Mouse (Mus musculus): ENCODE data around the gene 2210016F16Rik. TPM values are rescaled to one million over a fixed set of nuclear protein-coding genes. Genes with fewer than 3 reads are reported as not detected.
"Not testable (repeated sequence)": the region's sequence is repeated elsewhere in the genome, so short reads cannot be mapped to it uniquely, and the experiment has no call there.

The 2210016F16Rik gene
- polyA plus RNA-seq, 1 experiment from 2014 or later: 31.2 TPM

GRCm38 (mm10) chr13:58365179-58365578 lies 19.8 kb downstream of the 2210016F16Rik start:
- not testable (repeated sequence) for H3K27me3 ChIP-seq (ENCODE audit: control insufficient read depth, insufficient read depth, low read depth, low read length); H3K36me3 ChIP-seq (ENCODE audit: control insufficient read depth, insufficient read depth, low read length); H3K4me2 ChIP-seq (ENCODE audit: low read depth, low read length); ATAC-seq (ENCODE audit: low read depth); H3K9me3 ChIP-seq (ENCODE audit: control insufficient read depth, low read length); H3K4me3 ChIP-seq (ENCODE audit: low read length); H3K27ac ChIP-seq (ENCODE audit: low read length); H3K9ac ChIP-seq (ENCODE audit: low read length); H3K4me1 ChIP-seq (replicated peaks; ENCODE audit: control insufficient read depth, insufficient read depth, low read length)
- 78% methylated on average over 8 of the region's 8 CpGs for WGBS

- Histone ChIP-seq H3K36me3 (ENCODE audit: control insufficient read depth, insufficient read depth, low read length) (no peaks in the 10 kb centered on the region), H3K4me3 (ENCODE audit: low read length) (no peak overlapping the region), H3K4me1 (replicated peaks; ENCODE audit: control insufficient read depth, insufficient read depth, low read length) (no peaks in the 10 kb centered on the region), H3K27me3 (ENCODE audit: control insufficient read depth, insufficient read depth, low read depth, low read length) (no peaks in the 10 kb centered on the region), H3K9ac (ENCODE audit: low read length) (no peak overlapping the region), H3K27ac (ENCODE audit: low read length) (no peak overlapping the region), H3K4me2 (ENCODE audit: low read depth, low read length) (no peak overlapping the region), H3K9me3 (ENCODE audit: control insufficient read depth, low read length) (peaks cover 2% of the 10 kb centered on the region; the same call in 1 of the 2 replicates)
- no peak for ATAC-seq (ENCODE audit: low read depth)
- WGBS: 61% methylated on average over 8 of the region's 8 CpGs
These were observed 20.5 kb downstream of the 2210016F16Rik start for GRCm38 (mm10) chr13:58364353-58365175.

GRCm38 (mm10) chr13:58359304-58359653 lies 25.7 kb downstream of the 2210016F16Rik start:
- H3K36me3 ChIP-seq (ENCODE audit: control insufficient read depth, insufficient read depth, low read length): no peaks in the 10 kb centered on the region
- H3K27ac ChIP-seq (ENCODE audit: low read length): no peak overlapping the region; the same call in 1 of the 2 replicates
- peak overlapping the region; percentile 48; the same call in 1 of the 2 replicates for H3K9ac ChIP-seq (ENCODE audit: low read length)
- WGBS: 2% methylated on average over 7 of the region's 7 CpGs
- peak overlapping the region; percentile 97 for H3K4me2 ChIP-seq (ENCODE audit: low read depth, low read length)
- peak overlapping the region; percentile 69 for H3K4me3 ChIP-seq (ENCODE audit: low read length)
- H3K27me3 ChIP-seq (ENCODE audit: control insufficient read depth, insufficient read depth, low read depth, low read length): no peaks in the 10 kb centered on the region
- ATAC-seq (ENCODE audit: low read depth): peak; percentile 65; the same call in 1 of the 2 replicates
- no peaks in the 10 kb centered on the region for H3K4me1 ChIP-seq (replicated peaks; ENCODE audit: control insufficient read depth, insufficient read depth, low read length)
- peaks cover 2% of the 10 kb centered on the region; the same call in 1 of the 2 replicates for H3K9me3 ChIP-seq (ENCODE audit: control insufficient read depth, low read length)

- H3K9me3 ChIP-seq (ENCODE audit: control insufficient read depth, low read length): peaks cover 2% of the 10 kb centered on the region; the same call in 1 of the 2 replicates
- no peak within 1 kb of the TSS; the same call in 1 of the 2 replicates for H3K27ac ChIP-seq (ENCODE audit: low read length)
- under 1% methylated on average over 75 of the region's 85 CpGs for WGBS
- no peaks in the 10 kb centered on the region for H3K27me3 ChIP-seq (ENCODE audit: control insufficient read depth, insufficient read depth, low read depth, low read length)
- ATAC-seq (ENCODE audit: low read depth): peak; percentile 99
- H3K4me2 ChIP-seq (ENCODE audit: low read depth, low read length): peak within 1 kb of the TSS; percentile 97
- no peaks in the 10 kb centered on the region for H3K36me3 ChIP-seq (ENCODE audit: control insufficient read depth, insufficient read depth, low read length)
- H3K4me3 ChIP-seq (ENCODE audit: low read length): peak within 1 kb of the TSS; percentile 69
- H3K4me1 ChIP-seq (replicated peaks; ENCODE audit: control insufficient read depth, insufficient read depth, low read length): no peaks in the 10 kb centered on the region
- peak within 1 kb of the TSS; percentile 66 for H3K9ac ChIP-seq (ENCODE audit: low read length)
These were observed 26.3 kb downstream of the 2210016F16Rik start, which contains the start of gene Kif27 for GRCm38 (mm10) chr13:58358629-58359303. TSS of gene Kif27 (minus strand) at chr13:58359122.

GRCm38 (mm10) chr13:58352996-58353395 lies 32.0 kb downstream of the 2210016F16Rik start:
- H3K27ac ChIP-seq (ENCODE audit: low read length): no peak overlapping the region
- no peaks in the 10 kb centered on the region for H3K27me3 ChIP-seq (ENCODE audit: control insufficient read depth, insufficient read depth, low read depth, low read length)
- no peak overlapping the region for H3K9ac ChIP-seq (ENCODE audit: low read length)
- no peak overlapping the region for H3K4me2 ChIP-seq (ENCODE audit: low read depth, low read length)
- no peak overlapping the region for H3K4me3 ChIP-seq (ENCODE audit: low read length)
- no peaks in the 10 kb centered on the region for H3K36me3 ChIP-seq (ENCODE audit: control insufficient read depth, insufficient read depth, low read length)
- ATAC-seq (ENCODE audit: low read depth): no peak
- no peaks in the 10 kb centered on the region for H3K9me3 ChIP-seq (ENCODE audit: control insufficient read depth, low read length)
- no peaks in the 10 kb centered on the region for H3K4me1 ChIP-seq (replicated peaks; ENCODE audit: control insufficient read depth, insufficient read depth, low read length)

- ATAC-seq (ENCODE audit: low read depth): no peak
- Histone ChIP-seq H3K9me3 (ENCODE audit: control insufficient read depth, low read length) (no peaks in the 10 kb centered on the region), H3K9ac (ENCODE audit: low read length) (no peak overlapping the region), H3K27ac (ENCODE audit: low read length) (no peak overlapping the region), H3K36me3 (ENCODE audit: control insufficient read depth, insufficient read depth, low read length) (no peaks in the 10 kb centered on the region), H3K4me3 (ENCODE audit: low read length) (no peak overlapping the region), H3K27me3 (ENCODE audit: control insufficient read depth, insufficient read depth, low read depth, low read length) (no peaks in the 10 kb centered on the region), H3K4me2 (ENCODE audit: low read depth, low read length) (no peak overlapping the region), H3K4me1 (replicated peaks; ENCODE audit: control insufficient read depth, insufficient read depth, low read length) (no peaks in the 10 kb centered on the region)
- WGBS: 35% methylated on average over 4 of the region's 4 CpGs
These were observed 34.4 kb downstream of the 2210016F16Rik start for GRCm38 (mm10) chr13:58350606-58351005.

GRCm38 (mm10) chr13:58344505-58344904 lies 40.5 kb downstream of the 2210016F16Rik start:
- Histone ChIP-seq H3K36me3 (ENCODE audit: control insufficient read depth, insufficient read depth, low read length) (no peaks in the 10 kb centered on the region), H3K27me3 (ENCODE audit: control insufficient read depth, insufficient read depth, low read depth, low read length) (no peaks in the 10 kb centered on the region)

GRCm38 (mm10) chr13:58337456-58337855 lies 47.6 kb downstream of the 2210016F16Rik start:
- H3K4me3 ChIP-seq (ENCODE audit: low read length): no peak overlapping the region
- no peaks in the 10 kb centered on the region for H3K36me3 ChIP-seq (ENCODE audit: control insufficient read depth, insufficient read depth, low read length)
- no peak overlapping the region for H3K4me2 ChIP-seq (ENCODE audit: low read depth, low read length)
- WGBS: 70% methylated on average over 12 of the region's 12 CpGs
- H3K4me1 ChIP-seq (replicated peaks; ENCODE audit: control insufficient read depth, insufficient read depth, low read length): no peaks in the 10 kb centered on the region
- no peak for ATAC-seq (ENCODE audit: low read depth)
- H3K9me3 ChIP-seq (ENCODE audit: control insufficient read depth, low read length): no peaks in the 10 kb centered on the region
- no peaks in the 10 kb centered on the region for H3K27me3 ChIP-seq (ENCODE audit: control insufficient read depth, insufficient read depth, low read depth, low read length)
- no peak overlapping the region for H3K9ac ChIP-seq (ENCODE audit: low read length)
- no peak overlapping the region for H3K27ac ChIP-seq (ENCODE audit: low read length)

More at GRCm38 (mm10) chr13:58344505-58344904, 40.5 kb downstream of the 2210016F16Rik start:
- Histone ChIP-seq H3K4me2 (ENCODE audit: low read depth, low read length) (no peak overlapping the region), H3K9ac (ENCODE audit: low read length) (no peak overlapping the region), H3K9me3 (ENCODE audit: control insufficient read depth, low read length) (no peaks in the 10 kb centered on the region), H3K4me1 (replicated peaks; ENCODE audit: control insufficient read depth, insufficient read depth, low read length) (no peaks in the 10 kb centered on the region), H3K4me3 (ENCODE audit: low read length) (no peak overlapping the region), H3K27ac (ENCODE audit: low read length) (no peak overlapping the region)
- no peak for ATAC-seq (ENCODE audit: low read depth)
- 70% methylated on average over 9 of the region's 9 CpGs for WGBS

GRCm38 (mm10) chr13:58334116-58334515 lies 50.9 kb downstream of the 2210016F16Rik start:
- Histone ChIP-seq H3K4me3 (ENCODE audit: low read length) (no peak overlapping the region), H3K9ac (ENCODE audit: low read length) (no peak overlapping the region), H3K27ac (ENCODE audit: low read length) (no peak overlapping the region), H3K4me2 (ENCODE audit: low read depth, low read length) (no peak overlapping the region), H3K27me3 (ENCODE audit: control insufficient read depth, insufficient read depth, low read depth, low read length) (no peaks in the 10 kb centered on the region), H3K9me3 (ENCODE audit: control insufficient read depth, low read length) (no peaks in the 10 kb centered on the region), H3K4me1 (replicated peaks; ENCODE audit: control insufficient read depth, insufficient read depth, low read length) (no peaks in the 10 kb centered on the region), H3K36me3 (ENCODE audit: control insufficient read depth, insufficient read depth, low read length) (no peaks in the 10 kb centered on the region)
- no peak for ATAC-seq (ENCODE audit: low read depth)
- WGBS: 89% methylated on average over 5 of the region's 5 CpGs

All from lung, embryonic 16.5 days (tissue).